Mouse (Mus musculus): ENCODE data around the gene Plscr4.

Plscr4 gene

DNA sequence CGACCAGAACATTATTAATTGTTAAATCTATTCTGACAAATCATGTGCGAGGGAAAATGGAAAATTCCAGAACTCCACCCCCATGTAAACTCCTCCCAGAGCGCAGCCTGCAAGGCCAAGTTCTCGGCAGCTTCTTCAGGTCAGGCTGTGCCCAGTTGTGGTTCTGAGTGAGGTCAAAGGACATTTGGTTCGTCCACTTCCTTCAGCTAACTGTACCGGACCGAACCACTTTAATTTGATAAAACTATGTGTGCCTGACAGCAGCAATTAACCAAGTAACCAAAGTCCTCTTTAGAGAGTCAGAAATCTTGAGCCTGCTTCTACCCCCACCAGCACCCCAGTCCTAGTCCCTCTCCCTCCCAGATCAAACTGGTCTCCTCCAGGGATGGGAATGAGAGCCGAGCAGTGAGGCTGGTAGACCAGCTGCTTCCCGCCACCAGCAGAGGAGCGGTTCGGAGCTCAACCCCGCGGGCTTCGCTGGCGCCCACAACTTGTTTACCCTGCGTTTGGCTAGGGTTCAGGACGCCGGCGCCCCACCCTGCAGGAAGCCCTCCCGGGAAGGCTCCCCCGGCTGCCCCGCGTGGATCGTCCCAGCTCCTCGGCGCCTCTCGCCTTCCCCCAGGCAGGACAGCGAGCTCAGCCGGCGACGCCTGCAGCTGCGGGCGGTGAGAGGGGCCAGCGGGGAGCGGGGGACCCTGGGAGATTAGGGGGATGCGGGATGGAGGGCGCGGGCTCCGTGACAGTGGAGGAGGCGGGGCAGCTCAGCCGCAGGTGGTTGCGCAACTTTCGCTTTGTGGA is at the start of gene Plscr4:
Plscr4 (plus strand) TSS at position 113 of the 798 bp plus-strand sequence.
- DNase-seq (ENCODE audit: low read depth in 2 of 2, low spot score in 2 of 2): peak; percentile 3 to 8

DNA sequence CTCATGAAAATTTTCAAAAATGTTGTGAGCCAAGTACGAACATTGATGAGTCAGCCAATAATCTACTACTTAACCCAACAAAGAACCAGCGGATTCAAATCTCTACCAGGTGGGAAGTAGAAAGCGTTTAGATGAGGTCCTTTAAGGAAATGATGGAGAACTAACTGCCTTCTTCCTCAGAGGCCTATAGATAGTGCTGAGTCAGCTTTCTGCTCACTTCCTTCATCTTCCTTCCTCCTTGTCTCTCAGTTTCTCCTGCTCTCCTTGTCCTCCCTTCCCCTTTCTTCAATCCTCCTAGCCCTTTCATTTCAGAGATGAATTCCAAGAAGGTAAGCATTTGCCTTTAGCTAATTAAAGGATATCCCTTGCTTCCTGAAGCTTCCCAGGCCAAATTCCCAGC is 46.9 kb upstream of the Plscr4 start:
- no peak for DNase-seq (ENCODE audit: low read depth in 2 of 2, low spot score in 2 of 2)

DNA sequence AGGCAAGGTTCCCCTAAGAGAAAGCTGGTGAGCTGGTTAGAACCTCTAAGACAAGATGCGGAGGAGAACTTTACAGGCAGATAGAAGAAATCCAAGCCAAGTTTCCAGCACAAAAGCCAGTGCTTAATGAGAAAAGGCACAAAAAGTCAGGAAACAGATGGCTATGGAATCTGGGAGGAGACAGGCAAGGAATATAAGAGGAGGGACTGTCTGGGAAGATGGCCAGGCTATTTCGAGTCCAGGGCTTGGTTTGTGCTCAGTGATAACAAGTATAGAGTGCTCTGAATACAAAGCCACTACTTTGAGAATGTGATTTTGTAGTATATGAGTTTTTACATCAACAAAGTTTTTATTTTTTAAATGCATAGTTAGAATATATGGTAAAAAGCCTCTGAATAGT is 45.1 kb upstream of the Plscr4 start:
- DNase-seq (ENCODE audit: low read depth in 2 of 2, low spot score in 2 of 2): no peak

DNA sequence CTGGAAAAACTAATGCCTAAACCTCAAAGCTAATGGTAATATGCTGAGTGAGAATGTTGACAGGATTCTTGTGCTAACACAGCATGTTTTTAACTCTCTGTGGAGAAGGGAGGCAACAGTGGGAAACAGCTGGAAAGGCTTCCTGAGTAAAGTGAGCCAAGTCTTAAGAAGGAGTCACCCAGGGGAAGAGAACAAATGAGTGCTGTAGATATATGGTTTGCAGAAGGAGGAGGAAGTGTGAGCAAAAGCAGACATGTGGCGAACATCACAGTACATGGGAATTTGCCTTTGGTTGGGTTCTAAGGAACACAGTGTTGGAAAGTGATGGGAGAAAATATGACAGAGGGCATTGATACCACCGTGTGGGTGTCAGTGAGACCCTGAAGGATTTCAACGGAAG is 43.5 kb upstream of the Plscr4 start:
- DNase-seq (ENCODE audit: low read depth in 2 of 2, low spot score in 2 of 2): no peak

DNA sequence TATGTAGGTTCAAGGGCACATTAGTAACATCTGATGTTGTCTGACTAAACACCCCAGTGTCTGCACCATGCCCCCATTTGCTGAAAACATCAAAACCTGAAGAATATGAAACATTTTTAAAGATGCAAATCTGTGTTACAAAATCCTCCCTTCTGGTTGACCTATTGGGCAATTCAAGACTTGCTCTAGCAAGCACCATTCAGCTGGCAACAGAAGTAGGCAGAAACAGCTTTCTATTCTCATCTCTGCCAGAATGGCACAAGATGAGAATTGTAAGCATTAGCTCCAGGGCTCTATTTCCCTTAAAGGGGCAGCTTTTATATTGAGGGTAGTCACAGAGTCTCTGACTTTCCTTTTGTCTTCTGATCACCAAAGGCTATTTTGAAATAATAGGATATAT is 19.4 kb upstream of the Plscr4 start:
- no peak for DNase-seq (ENCODE audit: low read depth in 2 of 2, low spot score in 2 of 2)

DNA sequence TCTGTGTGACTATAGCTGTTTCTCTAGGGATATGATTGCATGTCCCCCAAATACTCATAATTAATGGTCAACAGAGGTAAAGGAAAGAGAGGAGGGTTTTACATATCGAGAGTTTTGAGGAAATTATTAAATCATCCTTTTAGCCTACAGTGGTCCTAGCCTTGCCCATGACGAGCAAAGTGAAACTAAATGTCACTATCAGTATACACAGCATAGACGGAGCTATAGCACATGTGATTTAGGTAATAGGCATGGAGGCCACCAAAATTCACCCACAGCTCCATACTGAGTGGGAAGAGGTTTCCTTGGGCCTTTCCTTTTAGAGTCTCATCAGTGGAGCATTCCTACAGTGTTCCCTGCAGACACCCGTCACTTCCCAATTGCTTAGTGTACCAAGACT is 15.7 kb upstream of the Plscr4 start:
- DNase-seq (ENCODE audit: low read depth in 2 of 2, low spot score in 2 of 2): no peak

DNA sequence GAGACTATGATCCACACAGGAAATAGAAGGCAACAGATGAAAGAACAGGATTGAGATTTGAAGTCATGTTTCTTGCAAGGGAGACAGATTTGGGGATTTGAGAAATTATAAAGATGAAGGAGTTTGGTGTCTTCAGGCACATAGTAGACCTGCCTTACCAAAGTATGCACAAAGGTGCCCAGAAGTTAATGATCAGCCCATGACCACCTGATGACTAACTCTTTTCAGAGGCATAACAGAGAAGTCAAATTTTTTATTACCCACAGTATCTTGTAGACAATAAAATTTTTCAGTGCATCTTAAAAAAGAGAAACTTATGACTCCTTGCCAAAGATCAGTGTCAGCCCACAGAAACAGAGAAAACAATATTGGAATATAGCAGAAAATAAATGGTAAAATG is 12.6 kb upstream of the Plscr4 start:
- no peak for DNase-seq (ENCODE audit: low read depth in 2 of 2, low spot score in 2 of 2)

DNA sequence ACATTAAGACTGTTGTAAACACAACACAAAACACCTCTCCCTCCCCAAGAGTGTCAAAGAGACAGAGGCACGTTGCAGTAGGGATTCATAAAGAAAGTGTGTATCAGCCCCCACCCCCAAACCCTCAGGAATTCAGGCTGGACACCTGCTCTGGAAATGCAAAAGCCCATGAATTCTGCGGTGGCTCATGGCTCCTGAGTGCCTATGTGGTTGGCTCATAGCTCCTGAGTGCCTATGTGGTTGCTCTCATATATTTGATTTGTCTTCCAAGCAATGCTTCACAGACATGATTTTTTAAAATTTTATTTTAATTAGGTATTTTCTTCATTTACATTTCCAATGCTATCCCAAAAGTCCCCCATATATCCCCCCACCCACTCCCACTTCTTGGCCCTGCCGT is 568 bp upstream of the Plscr4 start:
- DNase-seq (ENCODE audit: low read depth in 2 of 2, low spot score in 2 of 2): no peak

DNA sequence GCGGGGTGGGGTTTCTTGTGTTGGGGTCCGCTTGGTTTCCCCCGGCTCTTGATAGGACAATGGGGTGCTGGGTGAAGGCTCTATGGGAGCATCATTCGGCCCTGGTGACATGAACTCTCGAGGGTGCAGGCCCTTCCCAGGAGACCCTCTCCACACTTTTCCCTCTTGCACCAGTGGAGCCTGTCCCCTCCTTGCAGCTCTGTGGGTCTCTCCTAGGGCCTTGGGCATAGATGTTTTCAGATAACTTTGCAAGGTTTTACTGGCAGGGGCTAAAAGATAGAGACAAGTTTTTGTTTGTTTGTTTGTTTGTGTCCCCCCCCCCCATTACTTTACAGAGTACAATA is 858 bp downstream of the Plscr4 start:
- no peak for DNase-seq (ENCODE audit: low read depth in 2 of 2, low spot score in 2 of 2)

DNA sequence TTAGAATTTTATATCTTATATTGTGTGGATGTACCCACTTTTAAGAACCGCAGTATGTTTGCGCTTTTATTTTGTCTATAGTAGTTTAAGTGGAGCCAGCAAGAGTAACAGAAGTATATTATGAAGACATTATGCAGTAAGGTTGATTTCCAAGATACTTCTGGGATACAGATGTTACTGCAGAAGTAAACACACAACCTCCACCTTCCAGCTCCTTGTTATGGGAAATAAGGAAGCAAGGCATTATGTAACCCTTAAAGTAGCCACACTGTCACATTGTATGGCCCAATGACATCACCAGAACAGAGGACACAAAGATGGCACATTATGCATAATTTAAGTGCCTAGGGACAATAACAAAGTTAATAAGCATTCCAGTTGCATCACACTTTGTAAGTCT is 1.2 kb downstream of the Plscr4 start:
- no peak for DNase-seq (ENCODE audit: low read depth in 2 of 2, low spot score in 2 of 2)

DNA sequence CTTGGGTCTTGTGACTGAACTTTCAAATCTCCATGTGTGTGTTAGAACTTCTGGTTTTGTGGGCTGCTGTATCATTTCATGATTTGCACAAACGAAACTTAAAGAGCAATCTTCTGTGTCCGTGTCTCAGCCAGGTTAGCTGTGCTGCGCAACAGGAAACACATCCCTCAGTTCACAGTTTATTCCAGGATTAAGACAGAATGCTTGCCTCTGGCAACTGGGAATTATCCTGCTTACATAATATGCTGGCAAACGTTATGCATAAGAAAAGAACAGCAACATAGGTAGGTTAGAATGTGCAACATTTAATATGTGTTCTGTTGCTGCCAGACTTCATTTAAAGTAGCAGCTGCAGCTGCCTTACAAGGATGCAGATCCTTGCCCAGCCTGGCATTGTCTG is 10.6 kb downstream of the Plscr4 start:
- DNase-seq (ENCODE audit: low read depth in 2 of 2, low spot score in 2 of 2): no peak

DNA sequence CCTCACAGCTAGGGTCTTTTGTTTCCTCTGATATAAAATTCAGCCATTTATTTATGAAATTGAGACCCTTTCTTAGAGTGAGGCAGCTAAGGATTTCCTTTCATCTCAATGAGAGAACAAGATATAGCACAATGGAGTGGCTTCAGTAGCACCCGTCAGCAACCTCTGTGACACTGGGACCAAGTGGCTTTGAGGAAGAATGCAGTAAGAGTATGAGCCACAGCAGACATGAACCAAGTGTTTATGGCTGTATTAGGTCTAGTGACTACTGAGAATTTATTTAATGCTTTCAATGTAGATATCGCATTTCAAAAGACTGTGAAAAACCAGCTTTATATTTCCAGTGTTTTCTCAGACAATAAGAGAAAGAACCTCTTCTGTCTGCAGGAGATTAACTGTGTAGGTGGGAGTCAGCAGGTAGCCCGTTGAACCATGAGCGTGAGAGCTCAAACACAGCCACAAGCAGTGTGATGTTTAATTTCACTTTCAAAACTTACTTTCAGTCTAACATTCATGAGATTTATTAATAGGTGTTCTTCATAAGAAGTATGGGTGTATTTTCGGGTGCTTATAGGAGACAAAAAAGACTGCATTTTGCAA is 15.2 kb downstream of the Plscr4 start:
- no peak for DNase-seq (ENCODE audit: low read depth in 2 of 2, low spot score in 2 of 2)

DNA sequence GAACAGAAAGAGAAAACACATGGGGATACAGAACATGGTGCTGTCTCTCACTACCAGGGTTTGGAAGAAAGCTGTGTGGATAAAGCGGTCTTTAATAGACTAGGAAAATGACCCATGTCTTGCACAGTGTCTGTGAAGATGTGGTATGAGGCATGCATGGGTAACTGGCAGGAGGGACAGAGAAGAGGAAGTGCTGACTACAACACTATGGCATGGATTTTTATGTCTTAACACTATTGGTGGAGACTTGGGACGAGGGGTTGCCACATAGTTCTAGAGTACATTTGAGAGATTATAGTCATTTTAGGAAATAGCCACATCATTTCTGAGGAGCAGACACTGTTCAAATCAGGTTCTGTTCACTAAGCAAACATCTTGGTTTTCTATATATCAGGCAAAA is 16.0 kb downstream of the Plscr4 start:
- DNase-seq (ENCODE audit: low read depth in 2 of 2, low spot score in 2 of 2): no peak

DNA sequence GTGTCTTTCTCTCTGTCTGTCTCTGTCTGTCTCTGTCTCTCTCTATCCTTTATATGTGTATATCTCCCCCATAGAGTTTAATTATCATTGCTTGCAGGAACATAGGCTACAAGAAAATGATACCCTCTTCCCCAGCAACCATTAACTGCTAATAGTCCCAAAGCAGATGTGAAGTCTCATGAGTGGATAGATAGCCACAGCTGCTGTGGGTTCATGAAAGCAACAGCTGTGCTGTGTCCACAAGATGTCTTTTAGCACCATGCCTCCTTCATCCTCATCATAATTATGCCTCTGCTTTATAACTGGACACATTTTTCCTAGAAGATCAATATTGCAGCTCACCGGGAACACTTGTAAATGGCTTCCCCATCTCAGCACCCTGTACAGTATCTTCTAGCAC is 17.1 kb downstream of the Plscr4 start:
- DNase-seq (ENCODE audit: low read depth in 2 of 2, low spot score in 2 of 2): no peak

DNA sequence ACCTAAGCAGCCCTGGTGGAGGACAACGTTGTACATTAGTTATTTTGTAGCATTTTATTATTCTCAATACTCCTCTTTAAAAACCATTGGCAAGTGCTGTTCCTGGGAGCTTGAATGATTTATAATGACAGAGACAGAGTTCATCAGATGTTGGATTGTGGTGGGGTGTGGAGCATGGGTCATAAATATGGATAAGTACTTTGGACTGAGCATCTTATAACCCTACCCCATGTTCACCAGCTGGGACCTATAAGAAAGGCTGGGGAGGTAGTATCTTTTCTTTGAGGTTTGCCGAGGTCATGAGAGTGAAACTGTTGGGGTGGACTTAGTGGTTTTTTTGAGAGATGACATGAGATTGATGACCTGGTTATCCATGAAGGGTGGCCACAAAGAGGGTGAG is 24.5 kb downstream of the Plscr4 start:
- DNase-seq (ENCODE audit: low read depth in 2 of 2, low spot score in 2 of 2): no peak

DNA sequence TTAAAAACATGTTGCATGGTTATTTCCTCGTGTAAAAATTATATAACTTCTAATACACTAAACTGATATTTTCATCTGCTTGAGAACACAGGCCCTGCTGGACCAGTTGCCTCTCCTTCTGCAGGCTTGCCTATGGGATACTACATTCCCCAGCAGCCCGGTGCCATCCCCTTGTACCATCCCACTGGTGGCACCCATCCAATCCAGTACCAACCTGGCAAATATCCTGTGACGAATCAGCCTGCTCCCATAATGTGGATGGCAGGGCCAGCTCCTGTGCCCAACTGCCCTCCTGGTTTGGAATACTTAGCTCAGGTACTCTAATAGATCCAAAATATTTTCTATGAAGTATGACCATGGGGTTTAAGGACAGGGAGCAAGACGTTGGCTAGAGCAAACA is 25.4 kb downstream of the Plscr4 start:
- no peak for DNase-seq (ENCODE audit: low read depth in 2 of 2, low spot score in 2 of 2)

DNA sequence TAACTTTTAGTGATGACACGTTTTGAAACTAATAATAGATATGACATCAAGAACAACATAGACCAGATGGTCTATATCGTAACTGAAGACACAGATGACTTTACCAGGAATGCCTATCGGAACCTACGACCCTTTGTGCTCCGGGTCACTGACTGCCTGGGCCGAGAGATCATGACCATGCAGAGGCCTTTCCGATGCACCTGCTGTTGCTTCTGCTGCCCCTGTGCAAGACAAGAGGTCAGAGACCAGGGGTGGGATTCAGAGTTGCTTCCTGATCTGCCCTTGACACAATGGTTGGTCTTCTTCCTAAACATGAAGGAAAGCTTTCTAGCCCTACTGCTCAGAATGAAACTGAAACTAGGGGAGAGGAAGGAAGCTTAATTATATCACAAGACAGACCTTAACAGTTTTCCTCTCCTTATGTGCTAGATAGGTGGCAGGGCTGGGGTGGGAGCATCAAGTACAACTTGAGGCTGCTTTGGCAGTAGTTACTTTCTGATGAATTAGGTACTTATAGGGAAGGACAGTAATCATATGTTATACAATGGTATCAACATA is 27.6 kb downstream of the Plscr4 start:
- no peak for DNase-seq (ENCODE audit: low read depth in 2 of 2, low spot score in 2 of 2)

DNA sequence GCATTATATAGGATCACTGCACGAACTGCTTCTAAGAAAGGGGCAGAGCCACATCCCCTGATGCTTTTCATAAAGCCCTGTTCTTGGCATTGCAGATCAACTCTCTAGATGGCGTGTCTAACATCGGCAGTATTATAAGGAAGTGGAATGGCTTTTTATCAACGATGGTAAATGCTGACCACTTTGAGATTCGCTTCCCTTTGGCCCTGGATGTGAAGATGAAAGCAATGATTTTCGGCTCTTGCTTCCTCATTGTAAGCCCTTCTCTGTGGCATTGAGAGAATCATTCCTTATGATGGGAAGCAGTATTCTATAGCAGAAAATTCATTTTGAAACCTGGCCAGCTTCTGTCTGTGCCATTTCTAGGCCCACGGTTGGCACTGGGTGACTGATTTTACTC is 32.7 kb downstream of the Plscr4 start:
- DNase-seq (ENCODE audit: low read depth in 2 of 2, low spot score in 2 of 2): no peak

DNA sequence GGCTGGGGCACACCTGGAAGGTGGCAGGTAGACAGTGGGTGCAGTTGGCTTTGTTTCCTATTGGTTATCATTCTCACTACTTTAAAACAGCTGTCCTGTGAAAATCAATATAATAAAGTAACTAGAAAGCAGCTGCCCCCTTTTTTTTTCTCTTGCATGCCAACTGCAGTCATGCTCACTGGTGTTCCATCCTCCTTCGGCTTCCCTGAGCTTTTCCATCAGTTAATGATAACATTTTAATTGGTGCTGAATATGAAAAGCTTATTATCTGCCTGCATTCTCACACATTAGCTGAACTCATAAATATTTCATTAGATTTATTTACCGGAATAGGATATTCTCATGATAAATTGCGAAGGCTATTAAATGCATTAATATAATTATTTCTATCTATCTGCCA is 33.1 kb downstream of the Plscr4 start:
- DNase-seq (ENCODE audit: low read depth in 2 of 2, low spot score in 2 of 2): no peak

DNA sequence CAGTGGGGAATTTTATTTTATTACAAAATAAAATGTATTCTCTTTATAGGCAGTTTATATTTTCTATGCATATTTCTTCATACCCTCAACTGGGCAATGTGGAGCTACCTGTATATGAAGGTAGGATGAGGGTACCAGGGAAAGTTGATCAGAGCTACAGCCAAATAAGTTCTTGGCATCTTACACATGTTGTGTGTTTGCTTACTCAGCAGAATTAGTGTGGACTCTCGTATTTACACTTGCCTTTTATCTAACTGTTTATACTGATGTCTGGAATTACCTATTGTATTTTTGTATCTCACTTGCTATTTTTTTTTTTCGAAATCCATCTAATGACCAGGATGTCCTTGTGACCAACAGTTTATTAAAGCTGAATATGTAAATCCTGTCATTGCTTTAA is 34.1 kb downstream of the Plscr4 start:
- no peak for DNase-seq (ENCODE audit: low read depth in 2 of 2, low spot score in 2 of 2)

DNA sequence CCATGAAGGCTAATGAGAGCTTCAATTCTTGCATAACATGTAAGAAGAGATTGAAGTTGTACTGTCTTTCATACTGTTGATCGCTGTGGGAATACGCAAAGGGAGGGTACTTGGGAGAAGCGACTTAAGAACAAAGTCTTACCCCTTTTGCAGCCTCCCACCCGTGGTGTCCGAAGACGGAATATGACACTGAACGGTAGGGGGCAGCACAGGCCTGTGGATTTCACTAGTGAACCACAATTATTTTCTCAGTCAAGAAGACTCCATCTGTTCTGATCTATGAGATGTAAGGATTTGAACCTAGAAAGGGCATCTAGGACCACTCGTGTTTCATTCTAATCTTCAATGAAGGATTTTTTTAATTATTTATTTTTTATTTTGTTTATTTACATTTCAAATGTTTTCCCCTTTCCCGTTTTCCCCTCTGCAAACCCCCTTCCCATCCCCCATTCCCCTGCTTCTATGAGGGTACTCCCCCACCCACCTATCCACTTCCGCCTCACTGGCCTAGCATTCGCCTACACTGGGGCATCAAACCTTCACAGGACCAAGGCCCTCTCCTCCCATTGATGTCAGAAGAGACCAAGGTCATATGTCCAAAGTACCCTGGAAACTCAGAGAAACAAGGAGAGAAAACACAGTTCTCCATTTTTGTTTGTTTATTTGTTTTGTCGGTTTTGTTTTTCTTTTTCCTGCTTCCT is 42.7 kb downstream of the Plscr4 start:
- peak; percentile 50 to 56 for DNase-seq (ENCODE audit: low read depth in 2 of 2, low spot score in 2 of 2)

DNA sequence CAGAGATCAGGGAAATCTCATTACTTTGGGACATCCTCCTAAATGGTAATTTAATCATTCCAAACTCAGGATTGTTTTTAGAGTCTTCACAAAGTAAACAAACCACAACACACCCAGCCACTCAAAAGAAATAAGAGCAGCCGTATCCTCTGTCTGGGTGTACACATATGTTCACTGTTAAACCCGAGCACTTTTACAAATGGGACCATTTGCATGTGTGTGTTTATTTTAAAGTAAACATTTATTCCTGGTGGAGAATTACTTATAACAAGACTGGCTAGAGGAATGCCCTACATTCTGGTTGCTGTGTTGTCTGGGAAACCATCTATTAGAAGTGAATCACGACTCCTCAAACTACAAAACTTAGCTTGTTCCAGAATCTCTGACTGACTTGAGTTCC is 47.1 kb downstream of the Plscr4 start:
- no peak for DNase-seq (ENCODE audit: low read depth in 2 of 2, low spot score in 2 of 2)

Measured in CD8-positive naive resting alpha-beta T cell, adult 2 months (primary cell).